Mouse (Mus musculus): ENCODE data around the gene Actrt2.

DNA sequence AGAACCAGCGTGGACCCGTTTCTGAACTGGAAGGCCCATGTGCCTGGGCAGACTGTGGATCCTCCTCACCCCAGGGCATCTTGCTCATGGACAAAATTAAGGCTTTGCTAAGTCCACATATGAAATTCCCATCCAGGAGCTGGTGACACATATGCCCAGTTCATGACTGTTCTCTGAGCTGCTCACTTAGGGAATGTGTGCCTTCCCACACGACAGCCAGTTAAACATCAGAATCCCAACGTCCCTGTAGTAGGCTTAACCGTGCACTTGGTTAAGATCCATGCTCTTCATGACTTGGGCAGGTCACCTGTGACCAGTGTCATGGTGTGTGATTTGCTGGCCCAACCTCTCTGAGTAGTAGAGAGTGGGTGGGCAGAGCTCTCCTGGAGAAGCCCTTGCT, 26.7 kb upstream of the Actrt2 start:
- TF ChIP-seq CTCF (IDR thresholded peaks at IDR 0.05; ENCODE audit: low read depth) (no peak), EP300 (IDR thresholded peaks at IDR 0.05; ENCODE audit: low read depth) (no peak)
